Comparison of ENCODE assay signal across 10 mouse cellular contexts in genomic region chr1:164762276-164762675, GRCm38 (mm10). TPM values are rescaled to one million over a fixed set of nuclear protein-coding genes. Genes with fewer than 3 reads are reported as not detected.
A peak's percentile ranks its signal among the peaks of the same experiment; 100 is the strongest.
DNase-seq lines count a peak whose midpoint lies in the region; ATAC-seq and TF ChIP-seq lines count a peak whose summit lies in the region.
"Had no signal": no experiment of that assay in that cellular context is flagged by ENCODE, and none has a peak within 500 bp of the region (broad histone marks: within the 10 kb centered on the region; RNA-seq: fewer than 3 reads in every experiment).

No protein-coding gene starts in this region.

- H3K9ac ChIP-seq in liver, postnatal 0 days (replicated peaks), result no peak overlapping the region
- H3K9ac ChIP-seq in liver, embryonic 12.5 days, result no peak overlapping the region
- H3K9ac ChIP-seq in intestine, embryonic 16.5 days (ENCODE audit: low read depth, low read length), result no peak overlapping the region
- H3K9ac ChIP-seq: embryonic facial prominence, embryonic 13.5 days; neural tube, embryonic 12.5 days had no signal

- H3K27ac ChIP-seq in liver, postnatal 0 days (ENCODE audit: low read depth), result no peak overlapping the region
- no peak overlapping the region for H3K27ac ChIP-seq in liver, embryonic 12.5 days
- no peak overlapping the region for H3K27ac ChIP-seq in intestine, embryonic 16.5 days (ENCODE audit: low read length)
- H3K27ac ChIP-seq: embryonic facial prominence, embryonic 13.5 days; neural tube, embryonic 12.5 days had no signal

- no peak for TF ChIP-seq EP300 in liver, postnatal 0 days (IDR thresholded peaks at IDR 0.05; ENCODE audit: low read depth)

- no peaks in the 10 kb centered on the region for H3K4me1 ChIP-seq in liver, postnatal 0 days (ENCODE audit: insufficient read depth)
- no peaks in the 10 kb centered on the region for H3K4me1 ChIP-seq in liver, embryonic 12.5 days
- H3K4me1 ChIP-seq in intestine, embryonic 16.5 days (ENCODE audit: control insufficient read depth, insufficient read depth, low read length), result no peaks in the 10 kb centered on the region
- H3K4me1 ChIP-seq: embryonic facial prominence, embryonic 13.5 days; neural tube, embryonic 12.5 days had no signal

- TF ChIP-seq CTCF in liver, postnatal 0 days (IDR thresholded peaks at IDR 0.05; ENCODE audit: low read depth), result peak; percentile 61

- H3K4me3 ChIP-seq in liver, postnatal 0 days (ENCODE audit: low read depth, low read length), result no peak overlapping the region
- no peak overlapping the region for H3K4me3 ChIP-seq in liver, embryonic 12.5 days
- no peak overlapping the region for H3K4me3 ChIP-seq in intestine, embryonic 16.5 days (ENCODE audit: low read length)
- H3K4me3 ChIP-seq: embryonic facial prominence, embryonic 13.5 days; neural tube, embryonic 12.5 days had no signal

- no peaks in the 10 kb centered on the region for H3K36me3 ChIP-seq in liver, postnatal 0 days (replicated peaks; ENCODE audit: insufficient read depth, low read length)
- H3K36me3 ChIP-seq in liver, embryonic 12.5 days, result no peaks in the 10 kb centered on the region
- H3K36me3 ChIP-seq in intestine, embryonic 16.5 days (ENCODE audit: control insufficient read depth, insufficient read depth, low read length), result no peaks in the 10 kb centered on the region
- H3K36me3 ChIP-seq: embryonic facial prominence, embryonic 13.5 days; neural tube, embryonic 12.5 days had no signal

- ATAC-seq in liver, postnatal 0 days, result no peak
- ATAC-seq in liver, embryonic 12.5 days, result no peak
- ATAC-seq in megakaryocyte, adult 5-6 weeks (ENCODE audit: poor library complexity, severe bottlenecking), result peak; percentile 57; the same call in 1 of the 2 replicates
- no peak for ATAC-seq in intestine, embryonic 16.5 days

- WGBS in liver, postnatal 0 days (ENCODE audit: insufficient replicate concordance), result 49% methylated on average over 2 of the region's 2 CpGs
- 58% methylated on average over 2 of the region's 2 CpGs for WGBS in liver, embryonic 12.5 days (ENCODE audit: insufficient replicate concordance)
- WGBS in intestine, embryonic 16.5 days, result 49% methylated on average over 2 of the region's 2 CpGs

- H3K9me3 ChIP-seq in liver, postnatal 0 days (ENCODE audit: low read length), result no peaks in the 10 kb centered on the region
- no peaks in the 10 kb centered on the region for H3K9me3 ChIP-seq in liver, embryonic 12.5 days (replicated peaks)
- no peaks in the 10 kb centered on the region for H3K9me3 ChIP-seq in intestine, embryonic 16.5 days (ENCODE audit: control insufficient read depth, low read length)
- H3K9me3 ChIP-seq: embryonic facial prominence, embryonic 13.5 days; neural tube, embryonic 12.5 days had no signal

- no peak overlapping the region for H3K4me2 ChIP-seq in liver, postnatal 0 days (ENCODE audit: low read depth, low read length)
- H3K4me2 ChIP-seq in liver, embryonic 12.5 days, result no peak overlapping the region
- no peak overlapping the region for H3K4me2 ChIP-seq in intestine, embryonic 16.5 days (ENCODE audit: low read depth, low read length)
- H3K4me2 ChIP-seq: embryonic facial prominence, embryonic 13.5 days; neural tube, embryonic 12.5 days had no signal

- DNase-seq in adrenal gland, adult 2 months, result peak; percentile 13
- no peak for DNase-seq in adrenal gland, adult 8-10 months
- DNase-seq in liver, postnatal 0 days, result peak; percentile 17
- DNase-seq in embryo, embryonic 10.5 days (ENCODE audit: low spot score), result peak; percentile 17
- DNase-seq in gastrocnemius, adult 18-20 months (ENCODE audit: low spot score), result no peak

- H3K27me3 ChIP-seq in liver, postnatal 0 days (ENCODE audit: insufficient read depth, low read length), result no peaks in the 10 kb centered on the region
- H3K27me3 ChIP-seq in liver, embryonic 12.5 days (replicated peaks), result no peaks in the 10 kb centered on the region
- H3K27me3 ChIP-seq in intestine, embryonic 16.5 days (replicated peaks; ENCODE audit: control insufficient read depth, insufficient read depth, low read length), result no peaks in the 10 kb centered on the region
- H3K27me3 ChIP-seq: embryonic facial prominence, embryonic 13.5 days; neural tube, embryonic 12.5 days had no signal

RNA-seq across cellular contexts. Expression of gene Dpt, which starts 34.2 kb away (rescaled TPM):
- 10 to 100 TPM; 22.4 to 46.6 TPM for total RNA-seq in adrenal gland, adult 2 months (2021)
- polyA plus RNA-seq in adrenal gland, adult 2 months (2012; rRNA removed), result 6.2 and 8.0 TPM in 2 replicates
- total RNA-seq in adrenal gland, adult 8-10 months (2022), result 10 to 100 TPM; 15.6 to 82.1 (median 32.1) TPM
- polyA plus RNA-seq in liver, postnatal 0 days (2015; fragmentation: Nextera tagmentation; extraction: Ambion mirVana), result 0.58 and 1.6 TPM in 2 replicates
- polyA plus RNA-seq in liver, embryonic 12.5 days (2016; fragmentation: Nextera tagmentation; extraction: Ambion mirVana), result not detected in 2 replicates
- total RNA-seq in megakaryocyte, adult 5-6 weeks (2015), result not detected in 2 replicates
- not detected in 2 replicates for total RNA-seq in megakaryocyte, adult 5-6 weeks (2017)
- polyA plus RNA-seq in intestine, embryonic 16.5 days (2015; fragmentation: Nextera tagmentation; extraction: Ambion mirVana), result 16.0 and 17.0 TPM in 2 replicates
- total RNA-seq in gastrocnemius, adult 18-20 months (2021), result 10 to 100 TPM; 47.4 to 53.0 TPM

Comparison
In these comparisons a context has a peak if more than half of its experiments do, and no peak if none do; other contexts are left out.
1. DNase-seq: peak in adrenal gland, adult 2 months (single experiment), liver, postnatal 0 days (single experiment) and embryo, embryonic 10.5 days (single experiment); none in adrenal gland, adult 8-10 months (single experiment) and gastrocnemius, adult 18-20 months (single experiment).
2. RNA of gene Dpt, which starts 34.2 kb away (total RNA-seq): 47.4 to 53.0 TPM in gastrocnemius, adult 18-20 months, 22.4 to 46.6 TPM in adrenal gland, adult 2 months and 15.6 to 82.1 TPM in adrenal gland, adult 8-10 months; not detected in megakaryocyte, adult 5-6 weeks; every median in the first group is over 10 times any median in the second.